Mouse (Mus musculus): ENCODE measurements around the gene Ccdc9. TPM values are rescaled to one million over a fixed set of nuclear protein-coding genes. Genes with fewer than 3 reads are reported as not detected.

The Ccdc9 gene
- polyA plus RNA-seq, 1 experiment from 2014 or later, result 18.8 TPM

- Histone ChIP-seq H3K27ac (ENCODE audit: low read length) (no peak within 1 kb of the TSS), H3K27me3 (ENCODE audit: control insufficient read depth, insufficient read depth, low read length) (no peaks in the 10 kb centered on the region), H3K36me3 (ENCODE audit: control insufficient read depth, insufficient read depth, low read length) (no peaks in the 10 kb centered on the region), H3K4me3 (replicated peaks; ENCODE audit: low read length) (no peak within 1 kb of the TSS), H3K9me3 (replicated peaks; ENCODE audit: control insufficient read depth, low read length) (no peaks in the 10 kb centered on the region), H3K9ac (ENCODE audit: low read length) (no peak within 1 kb of the TSS), H3K4me2 (ENCODE audit: low read depth, low read length) (no peak within 1 kb of the TSS), H3K4me1 (ENCODE audit: control insufficient read depth, insufficient read depth, low read length) (no peaks in the 10 kb centered on the region)
- WGBS, result 50% methylated on average over 5 of the region's 5 CpGs
- ATAC-seq (ENCODE audit: insufficient read depth, low FRiP score), result no peak
These were observed 42.5 kb downstream of the Ccdc9 start, which contains the start of gene C5ar2 for GRCm38 (mm10) chr7:16244067-16244466. C5ar2 (minus strand) TSS chr7:16244154.

GRCm38 (mm10) chr7:16242198-16242597 is 44.4 kb downstream of the Ccdc9 start:
- Histone ChIP-seq H3K4me1 (ENCODE audit: control insufficient read depth, insufficient read depth, low read length) (no peaks in the 10 kb centered on the region), H3K9me3 (replicated peaks; ENCODE audit: control insufficient read depth, low read length) (no peaks in the 10 kb centered on the region), H3K9ac (ENCODE audit: low read length) (no peak overlapping the region), H3K36me3 (ENCODE audit: control insufficient read depth, insufficient read depth, low read length) (no peaks in the 10 kb centered on the region), H3K27ac (ENCODE audit: low read length) (no peak overlapping the region), H3K4me3 (replicated peaks; ENCODE audit: low read length) (no peak overlapping the region), H3K4me2 (ENCODE audit: low read depth, low read length) (no peak overlapping the region), H3K27me3 (ENCODE audit: control insufficient read depth, insufficient read depth, low read length) (no peaks in the 10 kb centered on the region)
- ATAC-seq (ENCODE audit: insufficient read depth, low FRiP score), result no peak
- 79% methylated on average over 6 of the region's 6 CpGs for WGBS

GRCm38 (mm10) chr7:16241787-16242186 is 44.8 kb downstream of the Ccdc9 start:
- 55% methylated on average over 11 of the region's 11 CpGs for WGBS
- H3K27ac ChIP-seq (ENCODE audit: low read length), result no peak overlapping the region
- H3K9me3 ChIP-seq (replicated peaks; ENCODE audit: control insufficient read depth, low read length), result no peaks in the 10 kb centered on the region
- no peak overlapping the region for H3K4me3 ChIP-seq (replicated peaks; ENCODE audit: low read length)
- no peaks in the 10 kb centered on the region for H3K4me1 ChIP-seq (ENCODE audit: control insufficient read depth, insufficient read depth, low read length)
- H3K4me2 ChIP-seq (ENCODE audit: low read depth, low read length), result no peak overlapping the region
- H3K9ac ChIP-seq (ENCODE audit: low read length), result no peak overlapping the region
- ATAC-seq (ENCODE audit: insufficient read depth, low FRiP score), result no peak
- H3K36me3 ChIP-seq (ENCODE audit: control insufficient read depth, insufficient read depth, low read length), result no peaks in the 10 kb centered on the region
- no peaks in the 10 kb centered on the region for H3K27me3 ChIP-seq (ENCODE audit: control insufficient read depth, insufficient read depth, low read length)

GRCm38 (mm10) chr7:16240978-16241303 is 45.7 kb downstream of the Ccdc9 start:
- H3K27ac ChIP-seq (ENCODE audit: low read length), result no peak overlapping the region
- no peaks in the 10 kb centered on the region for H3K36me3 ChIP-seq (ENCODE audit: control insufficient read depth, insufficient read depth, low read length)
- 98% methylated on average over 1 of the region's 1 CpGs for WGBS
- H3K4me2 ChIP-seq (ENCODE audit: low read depth, low read length), result no peak overlapping the region
- no peaks in the 10 kb centered on the region for H3K27me3 ChIP-seq (ENCODE audit: control insufficient read depth, insufficient read depth, low read length)
- ATAC-seq (ENCODE audit: insufficient read depth, low FRiP score), result no peak
- no peaks in the 10 kb centered on the region for H3K9me3 ChIP-seq (replicated peaks; ENCODE audit: control insufficient read depth, low read length)
- no peak overlapping the region for H3K4me3 ChIP-seq (replicated peaks; ENCODE audit: low read length)
- H3K9ac ChIP-seq (ENCODE audit: low read length), result no peak overlapping the region
- H3K4me1 ChIP-seq (ENCODE audit: control insufficient read depth, insufficient read depth, low read length), result no peaks in the 10 kb centered on the region

- Histone ChIP-seq H3K4me1 (ENCODE audit: control insufficient read depth, insufficient read depth, low read length) (no peaks in the 10 kb centered on the region), H3K4me3 (replicated peaks; ENCODE audit: low read length) (no peak overlapping the region), H3K9me3 (replicated peaks; ENCODE audit: control insufficient read depth, low read length) (no peaks in the 10 kb centered on the region), H3K36me3 (ENCODE audit: control insufficient read depth, insufficient read depth, low read length) (no peaks in the 10 kb centered on the region), H3K4me2 (ENCODE audit: low read depth, low read length) (no peak overlapping the region), H3K27me3 (ENCODE audit: control insufficient read depth, insufficient read depth, low read length) (no peaks in the 10 kb centered on the region), H3K27ac (ENCODE audit: low read length) (no peak overlapping the region), H3K9ac (ENCODE audit: low read length) (no peak overlapping the region)
- 66% methylated on average over 7 of the region's 7 CpGs for WGBS
- ATAC-seq (ENCODE audit: insufficient read depth, low FRiP score), result no peak
These were observed 46.2 kb downstream of the Ccdc9 start for GRCm38 (mm10) chr7:16240281-16240977.

- H3K36me3 ChIP-seq (ENCODE audit: control insufficient read depth, insufficient read depth, low read length), result no peaks in the 10 kb centered on the region
- no peak for ATAC-seq (ENCODE audit: insufficient read depth, low FRiP score)
- no peak overlapping the region for H3K4me2 ChIP-seq (ENCODE audit: low read depth, low read length)
- H3K4me1 ChIP-seq (ENCODE audit: control insufficient read depth, insufficient read depth, low read length), result no peaks in the 10 kb centered on the region
- no peak overlapping the region for H3K9ac ChIP-seq (ENCODE audit: low read length)
- 59% methylated on average over 9 of the region's 9 CpGs for WGBS
- no peak overlapping the region for H3K27ac ChIP-seq (ENCODE audit: low read length)
- no peaks in the 10 kb centered on the region for H3K27me3 ChIP-seq (ENCODE audit: control insufficient read depth, insufficient read depth, low read length)
- no peak overlapping the region for H3K4me3 ChIP-seq (replicated peaks; ENCODE audit: low read length)
- H3K9me3 ChIP-seq (replicated peaks; ENCODE audit: control insufficient read depth, low read length), result no peaks in the 10 kb centered on the region
These were observed 47.0 kb downstream of the Ccdc9 start for GRCm38 (mm10) chr7:16239554-16239997.

- Histone ChIP-seq H3K36me3 (ENCODE audit: control insufficient read depth, insufficient read depth, low read length) (no peaks in the 10 kb centered on the region), H3K9ac (ENCODE audit: low read length) (no peak overlapping the region), H3K4me2 (ENCODE audit: low read depth, low read length) (no peak overlapping the region), H3K27ac (ENCODE audit: low read length) (0 out of 2 replicates have a peak overlapping the region, but pooled peaks have one; percentile 11), H3K4me1 (ENCODE audit: control insufficient read depth, insufficient read depth, low read length) (no peaks in the 10 kb centered on the region), H3K27me3 (ENCODE audit: control insufficient read depth, insufficient read depth, low read length) (no peaks in the 10 kb centered on the region; the same call in 1 of the 2 replicates), H3K4me3 (replicated peaks; ENCODE audit: low read length) (no peak overlapping the region), H3K9me3 (replicated peaks; ENCODE audit: control insufficient read depth, low read length) (no peaks in the 10 kb centered on the region)
- no peak for ATAC-seq (ENCODE audit: insufficient read depth, low FRiP score)
- 31% methylated on average over 5 of the region's 5 CpGs for WGBS
These were observed 56.7 kb downstream of the Ccdc9 start for GRCm38 (mm10) chr7:16229869-16230268.

Other genes with a start within 250 kb of the Ccdc9 start
- 3.9 and 4.5 TPM in 2 replicates for gene Bicra, start 238.9 kb downstream of the Ccdc9 start, polyA plus RNA-seq (2015; fragmentation: Nextera tagmentation; extraction: Ambion mirVana)
- gene Zfp541, start 225.0 kb downstream of the Ccdc9 start, polyA plus RNA-seq (2015; fragmentation: Nextera tagmentation; extraction: Ambion mirVana), result 0.05 and 0.10 TPM in 2 replicates
- 206 and 230 TPM in 2 replicates for gene Napa, start 188.3 kb downstream of the Ccdc9 start, polyA plus RNA-seq (2015; fragmentation: Nextera tagmentation; extraction: Ambion mirVana)
- gene Kptn, start 166.9 kb downstream of the Ccdc9 start, polyA plus RNA-seq (2015; fragmentation: Nextera tagmentation; extraction: Ambion mirVana), result 26.7 and 27.2 TPM in 2 replicates
- 0.25 TPM in 2 replicates for gene Slc8a2, start 157.0 kb downstream of the Ccdc9 start, polyA plus RNA-seq (2015; fragmentation: Nextera tagmentation; extraction: Ambion mirVana)
- gene Meis3, start 111.7 kb downstream of the Ccdc9 start, polyA plus RNA-seq (2015; fragmentation: Nextera tagmentation; extraction: Ambion mirVana), result 22.0 and 22.1 TPM in 2 replicates
- gene Dhx34, start 64.8 kb downstream of the Ccdc9 start, polyA plus RNA-seq (2015; fragmentation: Nextera tagmentation; extraction: Ambion mirVana), result 34.3 and 36.6 TPM in 2 replicates
- 0.21 and 0.30 TPM in 2 replicates for gene C5ar2, start 42.6 kb downstream of the Ccdc9 start, polyA plus RNA-seq (2015; fragmentation: Nextera tagmentation; extraction: Ambion mirVana)
- 4.6 and 4.8 TPM in 2 replicates for gene C5ar1, start 27.3 kb downstream of the Ccdc9 start, polyA plus RNA-seq (2015; fragmentation: Nextera tagmentation; extraction: Ambion mirVana)
- gene Inafm1, start 13.2 kb downstream of the Ccdc9 start, polyA plus RNA-seq (2015; fragmentation: Nextera tagmentation; extraction: Ambion mirVana), result 11.8 and 12.8 TPM in 2 replicates
- 3.7 and 4.1 TPM in 2 replicates for gene Bbc3, start 21.6 kb upstream of the Ccdc9 start, polyA plus RNA-seq (2015; fragmentation: Nextera tagmentation; extraction: Ambion mirVana)
- 256 and 262 TPM in 2 replicates for gene Sae1, start 101.0 kb upstream of the Ccdc9 start, polyA plus RNA-seq (2015; fragmentation: Nextera tagmentation; extraction: Ambion mirVana)
- gene Zc3h4, start 114.1 kb upstream of the Ccdc9 start, polyA plus RNA-seq (2015; fragmentation: Nextera tagmentation; extraction: Ambion mirVana), result 9.7 and 10.4 TPM in 2 replicates
- gene Tmem160, start 166.0 kb upstream of the Ccdc9 start, polyA plus RNA-seq (2015; fragmentation: Nextera tagmentation; extraction: Ambion mirVana), result 38.4 and 44.2 TPM in 2 replicates
- gene Npas1, start 190.9 kb upstream of the Ccdc9 start, polyA plus RNA-seq (2015; fragmentation: Nextera tagmentation; extraction: Ambion mirVana), result 0.19 and 0.26 TPM in 2 replicates